Mouse (Mus musculus) liver, postnatal 0 days (tissue): ENCODE results near the gene Xlr3c. TPM values are rescaled to one million over a fixed set of nuclear protein-coding genes. Genes with fewer than 3 reads are reported as not detected.
"Not testable (repeated sequence)": the region's sequence is repeated elsewhere in the genome, so short reads cannot be mapped to it uniquely, and the experiment has no call there.

Source experiments
- ATAC-seq: fragments of 200-750 bp; cut with Nextera tagmentation; 2 replicates; pipeline ENCODE4 v1.8.0; 2017; ENCODE audit warnings: mild to moderate bottlenecking, moderate library complexity
- DNase-seq: peaks from one replicate; pipeline ENCODE4 v3.0.0-alpha.2; 2016
- H3K27ac ChIP-seq: fragments of 300-500 bp; sonication (generic); 2 replicates; pipeline ENCODE4 v1.5.1; 2014; ENCODE audit warnings: antibody characterized with exemption, moderate library complexity, mild to moderate bottlenecking, low read depth
- H3K27me3 ChIP-seq: fragments of 300-500 bp; sonication (generic); 2 replicates; pipeline ENCODE4 v1.6.1; 2014; ENCODE audit warnings: low read length, control low read depth, mixed read lengths; ENCODE audit not compliant: insufficient read depth
- H3K36me3 ChIP-seq: fragments of 300-500 bp; sonication (generic); replicated peaks from 2 replicates; pipeline ENCODE4 v1.6.1; 2014; ENCODE audit warnings: mild to moderate bottlenecking, control low read depth, low read length, moderate library complexity, mixed read lengths; ENCODE audit not compliant: insufficient read depth
- H3K4me1 ChIP-seq: fragments of 300-500 bp; sonication (generic); 2 replicates; pipeline ENCODE4 v1.6.1; 2014; ENCODE audit warnings: antibody characterized with exemption, mild to moderate bottlenecking, control low read depth; ENCODE audit not compliant: insufficient read depth
- H3K4me2 ChIP-seq: fragments of 300-500 bp; sonication (generic); 2 replicates; pipeline ENCODE4 v1.6.1; 2014; ENCODE audit warnings: low read depth, mild to moderate bottlenecking, low read length, moderate library complexity, mixed read lengths
- H3K4me3 ChIP-seq: fragments of 300-500 bp; sonication (generic); 2 replicates; pipeline ENCODE4 v1.5.1; 2014; ENCODE audit warnings: low read depth, low read length
- H3K9ac ChIP-seq: fragments of 300-500 bp; sonication (generic); replicated peaks from 2 replicates; pipeline ENCODE4 v1.6.1; 2014; ENCODE audit warnings: mild to moderate bottlenecking, moderate library complexity
- H3K9me3 ChIP-seq: fragments of 300-500 bp; sonication (generic); 2 replicates; pipeline ENCODE4 v1.6.1; 2016; ENCODE audit warnings: mild to moderate bottlenecking, control low read depth, low read length, mixed read lengths
- CTCF ChIP-seq: sonication (generic); IDR thresholded peaks from 2 replicates; pipeline ENCODE4 v1.5.1; 2016; ENCODE audit warnings: antibody characterized with exemption, low read depth
- EP300 ChIP-seq: IDR thresholded peaks from 2 replicates; pipeline ENCODE4 v1.6.1; 2016; ENCODE audit warnings: antibody characterized with exemption, low read depth, mild to moderate bottlenecking
- WGBS: fragments of 180-500 bp; shearing (Covaris S2); extraction: QIAGEN DNeasy Blood & Tissue Kit; methylation state at CpG from one replicate; pipeline ENCODE4 v1.1.7; 2014; ENCODE audit not compliant: insufficient replicate concordance; 5-methylcytosine and 5-hydroxymethylcytosine counted together
- polyA plus RNA-seq: library from polyadenylated mRNA; unstranded; fragments of >200 nt; fragmentation: Nextera tagmentation; extraction: Ambion mirVana; gene quantifications from 2 replicates; pipeline ENCODE4 v1.2.1, GENCODE M21; 2015

Xlr3c gene
- polyA plus RNA-seq, 1 experiment from 2014 or later: not detected

- Histone ChIP-seq H3K4me1 (peaks cover 4% of the 10 kb centered on the region; the same call in 1 of the 2 replicates), H3K4me2 (peak overlapping the region; percentile 82), H3K9ac (peak overlapping the region; percentile 71), H3K4me3 (peak overlapping the region; percentile 64), H3K36me3 (no peaks in the 10 kb centered on the region), H3K27ac (peak overlapping the region; percentile 86), H3K27me3 (no peaks in the 10 kb centered on the region), H3K9me3 (no peaks in the 10 kb centered on the region)
- DNase-seq (peak; percentile 49), ATAC-seq (peak; percentile 49)
- TF ChIP-seq CTCF: 0 out of 2 replicates have a peak, but pooled peaks have one; percentile 15
- no peak for TF ChIP-seq EP300
- 19% methylated on average over 31 of the region's 51 CpGs for WGBS
These were observed 36.5 kb downstream of the Xlr3c start for GRCm38 (mm10) chrX:73228606-73229214.

- Histone ChIP-seq H3K4me2 (peak within 1 kb of the TSS; percentile 82), H3K9ac (peak within 1 kb of the TSS; percentile 71), H3K36me3 (no peaks in the 10 kb centered on the region), H3K27ac (peak within 1 kb of the TSS; percentile 86), H3K27me3 (no peaks in the 10 kb centered on the region), H3K4me1 (peaks cover 4% of the 10 kb centered on the region; the same call in 1 of the 2 replicates), H3K4me3 (peak within 1 kb of the TSS; percentile 64), H3K9me3 (no peaks in the 10 kb centered on the region)
- whole genome bisulfite sequencing: 15% methylated on average over 37 of the region's 39 CpGs
- DNase-seq: peak; percentile 80
- no peak for TF ChIP-seq CTCF
- no peak for TF ChIP-seq EP300
- peak; percentile 92 for ATAC-seq
These were observed 37.1 kb downstream of the Xlr3c start, which contains the start of gene F8a for GRCm38 (mm10) chrX:73227914-73228605. Gene F8a (plus strand): TSS chrX:73228291.

GRCm38 (mm10) chrX:73225365-73225764, 39.8 kb downstream of the Xlr3c start:
- Histone ChIP-seq H3K27me3 (no peaks in the 10 kb centered on the region), H3K4me1 (peaks cover 4% of the 10 kb centered on the region; the same call in 1 of the 2 replicates), H3K27ac (no peak overlapping the region), H3K4me2 (no peak overlapping the region), H3K9ac (no peak overlapping the region), H3K4me3 (no peak overlapping the region), H3K9me3 (no peaks in the 10 kb centered on the region), H3K36me3 (no peaks in the 10 kb centered on the region)
- TF ChIP-seq CTCF (no peak), EP300 (no peak)
- WGBS: 57% methylated on average over 1 of the region's 1 CpGs
- DNase-seq (no peak), ATAC-seq (no peak)

GRCm38 (mm10) chrX:73213819-73214564, 51.2 kb downstream of the Xlr3c start, which contains the start of gene Xlr4b:
Gene Xlr4b (plus strand): TSS chrX:73214333.
- not testable (repeated sequence) for H3K4me1 ChIP-seq, H3K4me3 ChIP-seq, H3K9ac ChIP-seq, ATAC-seq, DNase-seq, H3K4me2 ChIP-seq, H3K9me3 ChIP-seq, H3K27me3 ChIP-seq, H3K36me3 ChIP-seq, H3K27ac ChIP-seq
- WGBS: 61% methylated on average over 11 of the region's 19 CpGs

Other genes starting within 250 kb of the Xlr3c start
- gene Pnma5, start 228.3 kb downstream of the Xlr3c start, polyA plus RNA-seq: not detected in 2 replicates
- gene Pnma3, start 200.6 kb downstream of the Xlr3c start, polyA plus RNA-seq: not detected in 2 replicates
- 0.55 and 2.1 TPM in 2 replicates for gene Xlr4a, start 182.9 kb downstream of the Xlr3c start, polyA plus RNA-seq
- gene Xlr3a, start 168.3 kb downstream of the Xlr3c start, polyA plus RNA-seq: 0.74 and 4.1 TPM in 2 replicates
- 0.09 and 0.21 TPM in 2 replicates for gene Gm14685, start 148.3 kb downstream of the Xlr3c start, polyA plus RNA-seq
- not detected in 2 replicates for gene Xlr5b, start 116.6 kb downstream of the Xlr3c start, polyA plus RNA-seq
- gene DXBay18, start 115.9 kb downstream of the Xlr3c start, polyA plus RNA-seq: 0.07 TPM in 1 of 2 replicates, not detected in the other
- gene Spin2d, start 88.4 kb downstream of the Xlr3c start, polyA plus RNA-seq: not detected in 2 replicates
- 0.80 and 2.0 TPM in 2 replicates for gene Xlr3b, start 73.2 kb downstream of the Xlr3c start, polyA plus RNA-seq
- 0.85 and 1.1 TPM in 2 replicates for gene Xlr4b, start 51.1 kb downstream of the Xlr3c start, polyA plus RNA-seq
- 5.6 and 5.7 TPM in 2 replicates for gene F8a, start 37.1 kb downstream of the Xlr3c start, polyA plus RNA-seq
- 0.25 and 0.29 TPM in 2 replicates for gene Xlr4c, start 22.3 kb downstream of the Xlr3c start, polyA plus RNA-seq
- not detected in 2 replicates for gene Xlr5a, start 27.6 kb upstream of the Xlr3c start, polyA plus RNA-seq
- not detected in 2 replicates for gene Xlr5c, start 27.6 kb upstream of the Xlr3c start, polyA plus RNA-seq
- not detected in 2 replicates for gene Gm45015, start 71.5 kb upstream of the Xlr3c start, polyA plus RNA-seq
- 1.7 and 1.8 TPM in 2 replicates for gene Zfp275, start 77.2 kb upstream of the Xlr3c start, polyA plus RNA-seq
- not detected in 2 replicates for gene Gm18336, start 133.3 kb upstream of the Xlr3c start, polyA plus RNA-seq
- not detected in 2 replicates for gene Zfp92, start 145.7 kb upstream of the Xlr3c start, polyA plus RNA-seq
- gene Trex2, start 170.0 kb upstream of the Xlr3c start, polyA plus RNA-seq: not detected in 2 replicates
- 22.1 and 25.3 TPM in 2 replicates for gene Haus7, start 193.7 kb upstream of the Xlr3c start, polyA plus RNA-seq
- 17.4 and 18.3 TPM in 2 replicates for gene Bgn, start 218.2 kb upstream of the Xlr3c start, polyA plus RNA-seq
- gene Atp2b3, start 237.7 kb upstream of the Xlr3c start, polyA plus RNA-seq: not detected in 2 replicates